Mouse (Mus musculus) cerebellum, adult 2 months (tissue): ENCODE measurements around the gene Dok5. TPM values are rescaled to one million over a fixed set of nuclear protein-coding genes. Genes with fewer than 3 reads are reported as not detected.

Experiments used
- DNase-seq, 2 experiments: peaks; one replicate each; pipeline ENCODE4 v3.0.0; 2021
- H3K27ac ChIP-seq: fragments of 200-500 bp; 2 replicates; pipeline ENCODE4 v1.5.1; 2012; ENCODE audit warnings: low read length, control low read depth, inconsistent platforms; ENCODE audit not compliant: insufficient read depth
- H3K27me3 ChIP-seq: fragments of 200-500 bp; 2 replicates; pipeline ENCODE4 v1.6.1; 2012; ENCODE audit warnings: inconsistent platforms, mild to moderate bottlenecking, low read length, moderate library complexity; ENCODE audit not compliant: control insufficient read depth, insufficient read depth
- H3K4me1 ChIP-seq: fragments of 200-500 bp; 2 replicates; pipeline ENCODE4 v1.6.1; 2011; ENCODE audit warnings: low read length; ENCODE audit not compliant: control insufficient read depth, insufficient read depth
- H3K4me3 ChIP-seq: fragments of 200-500 bp; replicated peaks from 2 replicates; pipeline ENCODE3; 2011; ENCODE audit warnings: mild to moderate bottlenecking, low read depth, low read length, control low read depth; ENCODE audit not compliant: insufficient read depth
- CTCF ChIP-seq: fragments of 200-500 bp; IDR thresholded peaks from 2 replicates; pipeline ENCODE4 v1.5.1; 2011; ENCODE audit warnings: low read depth, mild to moderate bottlenecking, control low read depth, low read length, moderate library complexity, borderline replicate concordance; ENCODE audit not compliant: insufficient read depth
- POLR2A ChIP-seq: fragments of 200-500 bp; IDR thresholded peaks from 2 replicates; pipeline ENCODE4 v1.6.1; 2011; ENCODE audit warnings: low read length, control low read depth, borderline replicate concordance; ENCODE audit not compliant: insufficient read depth
- WGBS: fragments of 180-500 bp; shearing (Covaris S2); methylation state at CpG from one replicate; pipeline ENCODE4 v1.1.7; 2018; 5-methylcytosine and 5-hydroxymethylcytosine counted together
- polyA plus RNA-seq: library from polyadenylated mRNA; depleted of rRNA; stranded (reverse); fragments of >200 nt; gene quantifications from 2 replicates; pipeline ENCODE4 v1.2.3, GENCODE M21; 2012

Dok5 gene
- polyA plus RNA-seq, 1 experiment: 18.6 TPM

DNA sequence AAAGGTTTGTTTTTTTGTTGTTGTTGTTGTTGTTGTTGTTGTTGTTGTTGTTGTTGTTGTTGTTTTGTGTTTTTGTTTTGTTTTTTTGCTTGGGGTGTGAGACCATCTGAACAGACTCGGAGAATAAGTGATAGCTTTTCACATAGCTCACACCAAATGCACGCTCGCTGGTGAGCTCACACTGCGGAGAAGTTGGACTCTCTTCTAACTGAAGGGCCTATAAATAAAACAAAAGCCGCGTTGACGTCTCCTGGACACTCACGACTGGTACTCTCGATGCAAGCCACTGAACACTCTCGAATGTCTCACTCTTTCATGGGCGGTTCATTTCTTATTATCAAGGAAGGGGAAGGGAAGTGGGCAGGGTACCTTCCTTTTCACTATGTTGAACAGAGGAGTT, 105.8 kb downstream of the Dok5 start:
- Histone ChIP-seq H3K27ac (no peak overlapping the region), H3K27me3 (no peaks in the 10 kb centered on the region), H3K4me1 (peaks cover 11% of the 10 kb centered on the region), H3K4me3 (no peak overlapping the region)
- 49% methylated on average over 11 of the region's 11 CpGs for WGBS
- no peak for DNase-seq
- TF ChIP-seq POLR2A (no peak), CTCF (no peak)

DNA sequence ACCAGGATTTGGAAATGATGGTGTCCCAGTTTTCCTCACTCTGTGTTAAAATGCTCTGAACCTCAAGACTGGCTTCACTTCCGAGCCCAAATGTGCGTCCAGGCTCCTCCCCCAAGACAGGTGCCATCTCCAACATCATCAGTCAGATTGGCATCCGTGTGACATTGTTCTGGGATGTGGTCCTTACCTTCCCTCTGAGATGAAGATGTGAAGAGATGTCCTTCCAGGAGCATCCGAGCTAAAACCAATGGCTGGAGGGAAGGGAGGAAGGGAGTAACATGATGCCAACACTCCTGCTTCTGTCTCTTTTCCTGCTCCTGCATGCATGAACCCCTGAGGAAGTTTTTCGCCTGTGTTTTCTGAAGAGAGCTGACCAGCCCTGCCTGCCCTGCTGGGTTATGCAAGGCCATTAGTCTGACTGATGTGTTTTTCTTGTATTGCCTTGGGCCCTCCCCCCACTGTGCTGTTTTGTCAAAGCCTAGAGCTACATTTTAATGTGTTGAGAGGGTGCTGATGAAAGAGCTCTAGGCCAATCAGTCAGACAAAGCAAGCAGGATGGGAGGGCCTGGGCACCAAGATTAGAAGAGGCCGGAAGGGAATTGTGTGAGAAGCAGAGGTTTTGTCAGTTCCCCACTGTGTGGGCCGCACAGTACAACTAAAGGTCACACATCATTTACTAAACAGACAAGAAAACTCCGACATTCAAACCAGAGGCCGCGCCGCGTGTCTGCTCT, 106.4 kb downstream of the Dok5 start:
- no peak for DNase-seq
- Histone ChIP-seq H3K4me3 (no peak overlapping the region), H3K27me3 (no peaks in the 10 kb centered on the region), H3K4me1 (peaks cover 11% of the 10 kb centered on the region), H3K27ac (no peak overlapping the region)
- no peak for TF ChIP-seq POLR2A
- TF ChIP-seq CTCF: no peak
- WGBS: 85% methylated on average over 12 of the region's 12 CpGs

DNA sequence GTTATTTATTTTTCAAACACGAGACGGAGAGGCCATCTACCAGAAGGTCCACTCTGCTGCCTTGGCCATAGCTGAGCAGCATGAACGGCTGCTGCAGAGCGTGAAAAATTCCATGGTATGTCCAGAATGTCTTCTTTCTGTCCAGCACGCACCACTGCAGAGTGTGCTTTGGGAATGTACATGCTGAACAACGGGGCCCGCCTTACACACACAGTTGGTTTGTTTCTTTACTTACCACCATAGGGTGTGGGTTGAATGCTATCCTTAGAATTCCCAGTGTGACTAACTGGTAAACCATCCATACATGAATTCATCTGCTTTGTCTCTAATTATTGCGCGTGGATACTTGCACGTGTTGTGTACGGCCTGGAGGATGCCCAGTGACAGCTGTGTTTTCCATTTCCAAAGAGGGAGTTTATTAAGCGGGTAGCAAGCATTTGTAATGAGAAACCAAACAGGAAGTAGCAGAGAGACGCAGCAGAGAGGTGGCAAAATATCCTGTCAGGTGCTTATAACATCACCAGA, 109.9 kb downstream of the Dok5 start:
- H3K27me3 ChIP-seq: no peaks in the 10 kb centered on the region
- no peak overlapping the region for H3K4me3 ChIP-seq
- no peak for DNase-seq
- TF ChIP-seq POLR2A (no peak), CTCF (no peak)
- H3K4me1 ChIP-seq: peaks cover 8% of the 10 kb centered on the region
- 74% methylated on average over 13 of the region's 13 CpGs for WGBS
- no peak overlapping the region for H3K27ac ChIP-seq

DNA sequence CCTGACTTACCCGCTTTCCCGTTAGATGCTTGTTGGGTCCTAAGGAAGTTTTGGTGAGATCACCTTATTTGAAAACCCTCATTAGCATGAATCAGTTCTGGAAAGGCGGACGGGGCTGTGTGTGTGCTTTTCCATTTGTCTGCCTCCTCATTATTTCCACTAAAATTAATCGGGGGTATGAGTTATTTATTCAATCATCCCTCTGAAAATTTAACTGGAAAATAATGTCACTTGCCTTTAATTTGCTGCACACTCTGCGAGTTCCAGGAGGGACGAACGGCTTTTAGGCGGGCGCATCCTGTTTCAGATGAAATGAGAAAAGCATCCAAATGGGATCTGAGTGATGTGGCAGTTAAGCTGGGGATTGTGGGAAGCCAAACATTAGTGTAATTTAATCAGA, 113.9 kb downstream of the Dok5 start:
- no peak overlapping the region for H3K4me3 ChIP-seq
- 94% methylated on average over 10 of the region's 10 CpGs for WGBS

DNA sequence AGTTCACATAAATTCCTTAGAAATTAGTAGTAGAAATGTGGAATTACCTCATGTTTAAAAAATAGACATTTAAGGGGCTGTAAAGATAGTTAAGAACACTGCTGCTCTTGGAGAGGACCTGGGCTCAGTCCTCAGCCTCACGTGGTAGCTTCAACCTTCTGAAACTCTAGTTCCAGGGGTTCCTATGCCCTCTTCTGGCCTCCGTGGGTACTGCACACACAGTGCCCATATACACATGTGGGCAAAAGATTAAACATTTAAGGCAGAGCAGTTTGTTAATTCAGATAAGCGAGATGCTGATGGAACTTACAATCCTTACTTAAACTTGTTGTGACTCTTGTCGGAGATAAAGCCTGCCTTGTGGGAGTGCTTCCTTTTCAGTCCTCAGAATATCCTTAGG, 118.5 kb downstream of the Dok5 start:
- Histone ChIP-seq H3K4me3 (no peak overlapping the region), H3K27ac (no peak overlapping the region), H3K4me1 (peaks cover 3% of the 10 kb centered on the region; the same call in 1 of the 2 replicates), H3K27me3 (no peaks in the 10 kb centered on the region)
- TF ChIP-seq POLR2A (no peak), CTCF (no peak)
- over 99% methylated on average over 4 of the region's 4 CpGs for WGBS
- DNase-seq: no peak

More for the DNA sequence above, 113.9 kb downstream of the Dok5 start:
- no peak for DNase-seq
- no peaks in the 10 kb centered on the region for H3K27me3 ChIP-seq
- H3K27ac ChIP-seq: no peak overlapping the region
- H3K4me1 ChIP-seq: peaks cover 3% of the 10 kb centered on the region; the same call in 1 of the 2 replicates
- TF ChIP-seq CTCF: no peak
- no peak for TF ChIP-seq POLR2A

DNA sequence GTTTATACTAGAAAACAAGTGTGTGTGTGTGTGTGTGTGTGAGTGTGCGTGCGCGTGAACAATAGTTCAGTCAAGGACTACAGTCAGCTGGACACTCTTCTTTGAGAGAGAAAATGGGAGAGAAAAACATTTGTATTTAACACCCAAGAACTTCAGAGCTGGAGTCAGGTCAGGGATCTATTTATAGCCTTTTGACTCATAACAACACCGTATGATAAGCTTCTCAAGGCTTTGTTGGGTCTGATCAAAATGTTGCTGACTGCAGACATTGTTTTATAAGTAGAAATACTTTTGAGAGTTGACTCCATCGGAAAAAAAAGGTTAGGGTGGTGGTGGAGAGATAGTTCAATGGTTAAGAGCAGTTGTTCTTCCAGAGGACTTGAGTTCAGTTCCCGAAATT, 120.7 kb downstream of the Dok5 start:
- Histone ChIP-seq H3K4me3 (no peak overlapping the region), H3K27ac (no peak overlapping the region), H3K4me1 (peaks cover 5% of the 10 kb centered on the region; the same call in 1 of the 2 replicates), H3K27me3 (no peaks in the 10 kb centered on the region)
- 90% methylated on average over 6 of the region's 6 CpGs for WGBS
- DNase-seq: no peak
- TF ChIP-seq CTCF: no peak
- no peak for TF ChIP-seq POLR2A

DNA sequence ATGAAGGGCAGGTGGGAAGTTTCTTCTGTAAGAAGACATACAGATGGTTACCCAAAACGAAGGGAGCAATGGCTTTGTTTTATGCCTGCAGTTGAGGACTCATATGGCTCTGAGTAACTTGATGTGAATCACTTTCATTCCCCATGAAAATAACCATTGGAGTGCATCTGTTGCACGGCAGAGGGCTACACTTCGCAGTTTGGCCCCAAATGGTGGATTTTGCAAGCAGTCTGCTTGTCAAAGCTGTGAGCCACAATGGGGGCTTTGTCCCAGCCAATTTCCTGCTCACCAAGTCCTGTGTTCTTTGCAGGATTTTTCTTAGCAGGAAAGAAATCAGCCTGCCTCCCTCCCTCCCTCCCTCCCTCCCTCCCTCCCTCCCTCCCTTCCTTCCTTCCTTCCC, 123.6 kb downstream of the Dok5 start:
- no peak for DNase-seq
- no peak overlapping the region for H3K4me3 ChIP-seq
- TF ChIP-seq CTCF (no peak), POLR2A (no peak)
- no peak overlapping the region for H3K27ac ChIP-seq
- peaks cover 4% of the 10 kb centered on the region; the same call in 1 of the 2 replicates for H3K4me1 ChIP-seq
- H3K27me3 ChIP-seq: no peaks in the 10 kb centered on the region
- WGBS: 78% methylated on average over 3 of the region's 3 CpGs

DNA sequence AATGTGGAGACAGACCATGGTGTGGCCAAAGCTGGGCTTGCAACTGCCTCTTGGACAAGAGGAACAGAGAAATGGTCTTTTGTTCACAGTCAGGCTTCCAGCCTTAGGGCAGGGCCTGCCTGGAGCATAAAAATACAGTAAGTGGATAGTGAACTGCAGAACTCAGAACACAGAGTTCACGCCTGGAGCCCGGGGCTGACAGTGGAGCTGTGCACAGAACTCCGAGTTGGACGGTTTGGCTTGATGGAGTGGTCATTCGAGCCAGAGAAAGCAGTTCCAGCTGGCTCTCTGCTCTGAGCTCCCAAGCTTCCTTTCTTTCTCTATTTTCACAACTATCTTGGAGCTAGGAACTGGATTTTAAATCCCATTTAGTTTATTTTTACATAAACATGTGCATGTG, 124.5 kb downstream of the Dok5 start:
- TF ChIP-seq POLR2A (no peak), CTCF (no peak)
- 9% methylated on average over 5 of the region's 5 CpGs for WGBS
- Histone ChIP-seq H3K4me3 (no peak overlapping the region), H3K27me3 (no peaks in the 10 kb centered on the region), H3K27ac (no peak overlapping the region), H3K4me1 (peaks cover 4% of the 10 kb centered on the region; the same call in 1 of the 2 replicates)
- DNase-seq: peak in 1 of 2 experiments; percentile 22
